Mouse (Mus musculus) hindbrain, embryonic 12.5 days (tissue): ENCODE results near the gene Ptger3. TPM values are rescaled to one million over a fixed set of nuclear protein-coding genes. Genes with fewer than 3 reads are reported as not detected.

ENCODE experiments used
- ATAC-seq: fragments of 200-750 bp; cut with Nextera tagmentation; 2 replicates; pipeline ENCODE4 v1.8.0; 2017; ENCODE audit warnings: moderate TSS enrichment; ENCODE audit not compliant: low FRiP score
- H3K27ac ChIP-seq: fragments of 300-500 bp; sonication (generic); 2 replicates; pipeline ENCODE4 v1.5.1; 2016; ENCODE audit warnings: mild to moderate bottlenecking
- H3K27me3 ChIP-seq: fragments of 300-500 bp; sonication (generic); 2 replicates; pipeline ENCODE4 v1.6.1; 2016; ENCODE audit warnings: mild to moderate bottlenecking
- H3K36me3 ChIP-seq: fragments of 300-500 bp; sonication (generic); 2 replicates; pipeline ENCODE4 v1.6.1; 2016; ENCODE audit warnings: mild to moderate bottlenecking
- H3K4me1 ChIP-seq: fragments of 300-500 bp; sonication (generic); 2 replicates; pipeline ENCODE4 v1.6.1; 2016
- H3K4me2 ChIP-seq: fragments of 300-500 bp; sonication (generic); replicated peaks from 2 replicates; pipeline ENCODE4 v1.6.1; 2016; ENCODE audit warnings: mild to moderate bottlenecking
- H3K4me3 ChIP-seq: fragments of 300-500 bp; sonication (generic); 2 replicates; pipeline ENCODE4 v1.5.1; 2016; ENCODE audit warnings: mild to moderate bottlenecking
- H3K9ac ChIP-seq: fragments of 300-500 bp; sonication (generic); 2 replicates; pipeline ENCODE4 v1.6.1; 2016; ENCODE audit warnings: mild to moderate bottlenecking, moderate library complexity
- H3K9me3 ChIP-seq: fragments of 300-500 bp; sonication (generic); replicated peaks from 2 replicates; pipeline ENCODE4 v1.6.1; 2016; ENCODE audit warnings: mild to moderate bottlenecking
- WGBS: fragments of 180-500 bp; shearing (Covaris S2); methylation state at CpG from one replicate; pipeline ENCODE4 v1.1.7; 2016; 5-methylcytosine and 5-hydroxymethylcytosine counted together
- polyA plus RNA-seq: library from polyadenylated mRNA; unstranded; fragments of >200 nt; fragmentation: Nextera tagmentation; extraction: Ambion mirVana; gene quantifications from 2 replicates; pipeline ENCODE4 v1.2.1, GENCODE M21; 2016

Ptger3 gene
- 2.7 and 3.8 TPM in 2 replicates for polyA plus RNA-seq

DNA sequence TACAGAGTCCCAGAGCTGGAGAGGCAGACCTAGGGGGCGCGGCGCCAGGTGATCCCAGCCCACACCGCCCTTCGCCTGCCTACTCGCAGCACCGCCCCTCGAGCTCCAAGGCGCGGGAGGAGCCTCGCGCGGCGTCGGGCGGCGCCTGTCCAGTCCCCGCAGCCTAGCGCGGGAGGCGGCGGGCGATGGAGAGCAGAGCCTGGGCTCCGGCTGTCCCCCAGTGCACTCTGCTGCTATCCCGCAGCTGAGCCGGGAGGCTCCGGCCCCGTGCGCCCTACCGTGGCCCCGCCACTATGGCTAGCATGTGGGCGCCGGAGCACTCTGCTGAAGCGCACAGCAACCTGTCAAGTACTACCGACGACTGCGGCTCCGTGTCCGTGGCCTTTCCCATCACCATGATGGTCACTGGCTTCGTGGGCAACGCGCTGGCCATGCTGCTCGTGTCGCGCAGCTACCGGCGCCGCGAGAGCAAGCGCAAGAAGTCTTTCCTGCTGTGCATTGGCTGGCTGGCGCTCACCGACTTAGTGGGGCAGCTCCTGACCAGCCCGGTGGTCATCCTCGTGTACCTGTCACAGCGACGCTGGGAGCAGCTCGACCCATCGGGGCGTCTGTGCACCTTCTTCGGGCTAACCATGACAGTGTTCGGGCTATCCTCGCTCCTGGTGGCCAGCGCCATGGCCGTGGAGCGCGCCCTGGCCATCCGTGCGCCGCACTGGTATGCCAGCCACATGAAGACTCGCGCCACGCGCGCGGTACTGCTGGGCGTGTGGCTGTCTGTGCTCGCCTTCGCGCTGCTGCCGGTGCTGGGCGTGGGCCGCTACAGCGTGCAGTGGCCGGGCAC, at the start of gene Ptger3:
TSS of gene Ptger3 (plus strand) at position 168 of the 841 bp plus-strand sequence.
- ATAC-seq = peak; percentile 58
- Histone ChIP-seq H3K36me3 (no peaks in the 10 kb centered on the region), H3K27ac (no peak within 1 kb of the TSS), H3K4me1 (peaks cover 12% of the 10 kb centered on the region), H3K9ac (0 out of 2 replicates have a peak within 1 kb of the TSS, but pooled peaks have one; percentile 33), H3K4me3 (peak within 1 kb of the TSS; percentile 41), H3K27me3 (peaks cover 41% of the 10 kb centered on the region), H3K9me3 (no peaks in the 10 kb centered on the region), H3K4me2 (peak within 1 kb of the TSS; percentile 88)
- WGBS = 1% methylated on average over 82 of the region's 84 CpGs

- no peak overlapping the region for H3K4me2 ChIP-seq
- peaks cover 1% of the 10 kb centered on the region; the same call in 1 of the 2 replicates for H3K27me3 ChIP-seq
- H3K36me3 ChIP-seq = no peaks in the 10 kb centered on the region
- no peak overlapping the region for H3K27ac ChIP-seq
- peak; percentile 40; the same call in 1 of the 2 replicates for ATAC-seq
- no peaks in the 10 kb centered on the region for H3K9me3 ChIP-seq
- H3K9ac ChIP-seq = no peak overlapping the region
- H3K4me1 ChIP-seq = no peaks in the 10 kb centered on the region
- WGBS = 76% methylated on average over 2 of the region's 2 CpGs
- H3K4me3 ChIP-seq = no peak overlapping the region
Observed at GRCm38 (mm10) chr3:157517992-157518391, 48.7 kb upstream of the Ptger3 start.

DNA sequence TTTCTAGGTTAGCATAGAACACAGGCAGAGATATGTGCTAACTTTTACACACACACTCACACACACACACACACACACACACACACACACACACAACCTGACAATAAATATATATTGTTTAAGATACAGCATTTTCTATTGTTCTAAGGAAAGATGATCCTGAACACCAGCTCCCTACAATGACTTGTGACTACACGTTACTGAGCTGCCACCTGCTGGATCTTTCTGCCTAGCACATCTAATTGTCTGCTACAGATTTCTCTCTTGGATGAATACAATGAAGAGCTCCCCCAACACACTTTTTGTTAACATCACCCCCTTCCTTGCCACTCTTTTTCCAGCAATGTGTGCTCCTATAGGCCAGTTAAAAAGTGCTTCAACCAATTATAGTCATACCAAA, 46.3 kb upstream of the Ptger3 start:
- ATAC-seq = no peak
- 0% methylated on average over 1 of the region's 1 CpGs for WGBS
- H3K36me3 ChIP-seq = no peaks in the 10 kb centered on the region

GRCm38 (mm10) chr3:157523834-157524233, 42.9 kb upstream of the Ptger3 start:
- H3K36me3 ChIP-seq = no peaks in the 10 kb centered on the region
- no peaks in the 10 kb centered on the region for H3K9me3 ChIP-seq
- H3K4me3 ChIP-seq = no peak overlapping the region
- no peak overlapping the region for H3K4me2 ChIP-seq
- no peak overlapping the region for H3K9ac ChIP-seq
- H3K4me1 ChIP-seq = no peaks in the 10 kb centered on the region
- peaks cover 23% of the 10 kb centered on the region for H3K27me3 ChIP-seq
- 45% methylated on average over 1 of the region's 1 CpGs for WGBS
- H3K27ac ChIP-seq = no peak overlapping the region
- no peak for ATAC-seq

More for the DNA sequence above, 46.3 kb upstream of the Ptger3 start:
- Histone ChIP-seq H3K4me1 (no peaks in the 10 kb centered on the region), H3K27me3 (peaks cover 9% of the 10 kb centered on the region), H3K9me3 (no peaks in the 10 kb centered on the region), H3K27ac (no peak overlapping the region), H3K4me2 (no peak overlapping the region), H3K4me3 (no peak overlapping the region), H3K9ac (no peak overlapping the region)

GRCm38 (mm10) chr3:157531585-157531984, 35.1 kb upstream of the Ptger3 start:
- ATAC-seq = no peak
- H3K27me3 ChIP-seq = peaks cover 44% of the 10 kb centered on the region
- H3K27ac ChIP-seq = no peak overlapping the region
- H3K4me3 ChIP-seq = no peak overlapping the region
- WGBS = 80% methylated on average over 2 of the region's 2 CpGs
- 0 out of 2 replicates have a peak, but pooled peaks cover 2% of the 10 kb centered on the region for H3K36me3 ChIP-seq
- peaks cover 10% of the 10 kb centered on the region for H3K4me1 ChIP-seq
- H3K9ac ChIP-seq = no peak overlapping the region
- H3K4me2 ChIP-seq = no peak overlapping the region
- H3K9me3 ChIP-seq = no peaks in the 10 kb centered on the region

GRCm38 (mm10) chr3:157533964-157534785, 32.5 kb upstream of the Ptger3 start, which contains the start of gene Zranb2:
Zranb2 (plus strand) TSS chr3:157534160.
- H3K27me3 ChIP-seq = peaks cover 32% of the 10 kb centered on the region
- peak within 1 kb of the TSS; percentile 70 for H3K4me3 ChIP-seq
- under 1% methylated on average over 91 of the region's 91 CpGs for whole genome bisulfite sequencing

DNA sequence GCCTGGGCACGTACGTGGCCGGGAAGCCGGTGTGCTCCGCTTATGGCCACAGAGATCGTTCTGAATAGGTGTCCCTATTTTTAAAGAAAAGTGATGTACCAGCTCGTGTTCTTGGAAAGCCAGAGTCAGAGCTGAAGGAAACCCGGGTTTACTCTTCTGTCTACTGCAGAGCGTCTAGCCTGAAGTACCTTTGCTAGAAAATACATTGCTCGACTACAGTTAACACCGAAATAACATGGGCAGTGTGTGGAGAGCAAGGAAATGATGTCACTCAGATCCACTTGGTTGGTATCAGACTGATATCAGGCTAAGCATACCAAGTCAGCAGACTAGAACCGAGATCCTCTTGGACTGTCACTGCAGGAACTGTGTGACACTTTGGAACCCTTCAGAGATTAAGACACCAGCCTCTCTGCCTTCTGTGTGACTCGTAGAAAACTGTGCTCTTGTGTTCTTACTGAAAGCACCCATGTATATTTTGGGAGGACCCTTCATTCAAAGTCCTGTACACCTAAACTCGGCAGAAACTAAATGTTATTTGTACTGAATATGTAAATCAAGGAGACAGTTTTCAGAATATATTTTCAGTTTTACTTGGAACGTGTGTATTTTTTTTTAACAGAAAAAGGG, 31.8 kb upstream of the Ptger3 start:
- peak overlapping the region; percentile 92 for H3K27ac ChIP-seq
- H3K9ac ChIP-seq = peak overlapping the region; percentile 83
- H3K4me1 ChIP-seq = peaks cover 10% of the 10 kb centered on the region
- H3K4me3 ChIP-seq = peak overlapping the region; percentile 70
- H3K9me3 ChIP-seq = no peaks in the 10 kb centered on the region
- ATAC-seq = peak; percentile 3; the same call in 1 of the 2 replicates
- peak overlapping the region; percentile 62 for H3K4me2 ChIP-seq
- 4% methylated on average over 15 of the region's 15 CpGs for WGBS
- H3K36me3 ChIP-seq = peaks cover 24% of the 10 kb centered on the region; the same call in 1 of the 2 replicates
- peaks cover 25% of the 10 kb centered on the region for H3K27me3 ChIP-seq

More at GRCm38 (mm10) chr3:157533964-157534785, 32.5 kb upstream of the Ptger3 start, which contains the start of gene Zranb2:
- Histone ChIP-seq H3K27ac (peak within 1 kb of the TSS; percentile 92), H3K36me3 (peaks cover 18% of the 10 kb centered on the region; the same call in 1 of the 2 replicates), H3K4me2 (peak within 1 kb of the TSS; percentile 62), H3K4me1 (peaks cover 10% of the 10 kb centered on the region), H3K9ac (peak within 1 kb of the TSS; percentile 83), H3K9me3 (no peaks in the 10 kb centered on the region)
- peak; percentile 97 for ATAC-seq

GRCm38 (mm10) chr3:157549323-157549722, 17.4 kb upstream of the Ptger3 start:
- no peak overlapping the region for H3K4me2 ChIP-seq
- no peaks in the 10 kb centered on the region for H3K9me3 ChIP-seq
- no peak for ATAC-seq
- no peaks in the 10 kb centered on the region for H3K4me1 ChIP-seq
- no peak overlapping the region for H3K27ac ChIP-seq
- no peak overlapping the region for H3K9ac ChIP-seq
- no peak overlapping the region for H3K4me3 ChIP-seq
- H3K36me3 ChIP-seq = peaks cover 37% of the 10 kb centered on the region
- WGBS = 99% methylated on average over 2 of the region's 2 CpGs
- H3K27me3 ChIP-seq = no peaks in the 10 kb centered on the region

DNA sequence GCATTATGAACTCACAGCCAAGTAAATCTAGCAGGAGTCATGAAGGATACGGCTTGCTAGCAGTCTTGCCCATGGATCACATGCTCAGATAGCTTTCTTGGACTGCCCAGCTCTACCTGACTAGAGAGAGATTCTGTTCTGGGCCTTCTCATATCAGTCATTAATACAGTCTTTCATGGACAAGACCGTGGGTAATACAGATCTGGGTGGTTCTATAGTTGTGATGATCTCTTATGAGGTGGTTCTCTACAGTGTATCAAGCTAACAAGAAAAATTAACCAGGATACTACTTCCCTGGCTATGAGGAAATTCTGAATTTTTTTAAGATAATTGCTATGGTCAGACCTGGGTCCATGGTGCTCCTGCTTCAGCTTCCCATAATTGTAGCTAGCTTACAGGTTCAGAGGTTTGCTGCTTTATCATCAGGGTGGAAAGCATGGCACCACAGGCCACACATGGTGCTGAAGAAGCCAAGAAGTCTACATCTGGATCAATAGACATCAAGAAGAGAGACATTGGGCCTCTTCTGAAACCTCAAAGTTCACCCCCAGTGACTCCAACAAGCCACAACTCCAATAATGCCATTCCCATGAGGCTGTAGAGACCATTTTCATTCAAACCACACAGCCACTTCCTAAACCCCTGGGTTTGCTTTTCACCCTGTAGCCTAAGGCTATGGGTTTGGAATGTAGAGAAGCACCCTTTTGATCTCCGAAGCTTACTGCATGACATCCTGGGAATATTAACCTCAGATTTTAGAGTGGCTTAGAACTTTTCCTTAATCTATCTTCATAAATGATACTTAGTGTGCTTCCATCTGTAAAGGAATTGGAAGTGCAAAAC, 16.7 kb upstream of the Ptger3 start:
- H3K36me3 ChIP-seq = peaks cover 33% of the 10 kb centered on the region
- no peaks in the 10 kb centered on the region for H3K4me1 ChIP-seq
- H3K9me3 ChIP-seq = no peaks in the 10 kb centered on the region
- H3K4me2 ChIP-seq = no peak overlapping the region
- H3K27me3 ChIP-seq = no peaks in the 10 kb centered on the region
- no peak overlapping the region for H3K9ac ChIP-seq
- peak; percentile 38; the same call in 1 of the 2 replicates for ATAC-seq
- no peak overlapping the region for H3K27ac ChIP-seq
- 92% methylated on average over 3 of the region's 3 CpGs for WGBS
- H3K4me3 ChIP-seq = no peak overlapping the region

GRCm38 (mm10) chr3:157565196-157565595, 1.5 kb upstream of the Ptger3 start:
- Histone ChIP-seq H3K4me1 (peaks cover 12% of the 10 kb centered on the region), H3K9ac (no peak overlapping the region), H3K4me2 (no peak overlapping the region), H3K27ac (no peak overlapping the region), H3K9me3 (no peaks in the 10 kb centered on the region), H3K36me3 (no peaks in the 10 kb centered on the region), H3K27me3 (peaks cover 41% of the 10 kb centered on the region), H3K4me3 (no peak overlapping the region)
- WGBS = 8% methylated on average over 2 of the region's 2 CpGs
- ATAC-seq = no peak

GRCm38 (mm10) chr3:157567566-157568132, 957 bp downstream of the Ptger3 start:
- Histone ChIP-seq H3K27me3 (peaks cover 41% of the 10 kb centered on the region), H3K36me3 (no peaks in the 10 kb centered on the region), H3K4me1 (peaks cover 12% of the 10 kb centered on the region), H3K9me3 (no peaks in the 10 kb centered on the region), H3K9ac (0 out of 2 replicates have a peak overlapping the region, but pooled peaks have one; percentile 33), H3K4me2 (peak overlapping the region; percentile 88), H3K27ac (no peak overlapping the region), H3K4me3 (peak overlapping the region; percentile 41)
- ATAC-seq = peak; percentile 23; the same call in 1 of the 2 replicates
- WGBS = 3% methylated on average over 34 of the region's 34 CpGs
